Mouse (Mus musculus): ENCODE measurements around the gene Yipf2. TPM values are rescaled to one million over a fixed set of nuclear protein-coding genes. Genes with fewer than 3 reads are reported as not detected.

Yipf2 gene
- polyA plus RNA-seq, 1 experiment from 2014 or later, result 29.7 TPM

MicroRNA genes within 50 kb of the gene (microRNA counts, 519-probe panel; counts per million panel counts)
- microRNA mmu-miR-1946b, result 19.7 counts per million

Small RNA genes lying within 50 kb of the gene (microRNA-seq; reads per million reads assigned to microRNA genes)
- gene Mir1946b, result not detected

Other genes with a start within 250 kb of the Yipf2 start
- 195 and 198 TPM in 2 replicates for gene Ilf3, start 225.0 kb downstream of the Yipf2 start, polyA plus RNA-seq (2015; fragmentation: Nextera tagmentation; extraction: Ambion mirVana)
- 42.4 and 43.7 TPM in 2 replicates for gene Qtrt1, start 181.0 kb downstream of the Yipf2 start, polyA plus RNA-seq (2015; fragmentation: Nextera tagmentation; extraction: Ambion mirVana)
- gene Dnm2, start 167.9 kb downstream of the Yipf2 start, polyA plus RNA-seq (2015; fragmentation: Nextera tagmentation; extraction: Ambion mirVana), result 73.6 and 77.4 TPM in 2 replicates
- 119 and 123 TPM in 2 replicates for gene Tmed1, start 82.6 kb downstream of the Yipf2 start, polyA plus RNA-seq (2015; fragmentation: Nextera tagmentation; extraction: Ambion mirVana)
- 3.2 and 3.9 TPM in 2 replicates for gene AB124611, start 66.7 kb downstream of the Yipf2 start, polyA plus RNA-seq (2015; fragmentation: Nextera tagmentation; extraction: Ambion mirVana)
- 43.7 and 47.3 TPM in 2 replicates for gene Carm1, start 45.9 kb downstream of the Yipf2 start, polyA plus RNA-seq (2015; fragmentation: Nextera tagmentation; extraction: Ambion mirVana)
- gene Timm29, start 106 bp downstream of the Yipf2 start, polyA plus RNA-seq (2015; fragmentation: Nextera tagmentation; extraction: Ambion mirVana), result 28.4 and 29.5 TPM in 2 replicates
- 74.6 and 83.2 TPM in 2 replicates for gene Smarca4, start 23.3 kb upstream of the Yipf2 start, polyA plus RNA-seq (2015; fragmentation: Nextera tagmentation; extraction: Ambion mirVana)
- gene Ldlr, start 130.7 kb upstream of the Yipf2 start, polyA plus RNA-seq (2015; fragmentation: Nextera tagmentation; extraction: Ambion mirVana), result 38.9 and 39.5 TPM in 2 replicates
- gene Spc24, start 167.5 kb upstream of the Yipf2 start, polyA plus RNA-seq (2015; fragmentation: Nextera tagmentation; extraction: Ambion mirVana), result 154 TPM in 2 replicates
- gene Kank2, start 205.9 kb upstream of the Yipf2 start, polyA plus RNA-seq (2015; fragmentation: Nextera tagmentation; extraction: Ambion mirVana), result 27.7 and 30.0 TPM in 2 replicates
- 2.1 and 2.3 TPM in 2 replicates for gene Angptl8, start 242.7 kb upstream of the Yipf2 start, polyA plus RNA-seq (2015; fragmentation: Nextera tagmentation; extraction: Ambion mirVana)

Data from lung, embryonic 15.5 days (tissue).